Mouse (Mus musculus) liver, embryonic 12.5 days (tissue): ENCODE measurements at regions not wholly inside any gene's neighbourhood (a gene's known extent, or its start where the extent isn't known, plus 50 kb on each side); places are given as distances from the start of the nearest gene placed in this dataset.

Source experiments
- ATAC-seq: fragments of 200-750 bp; cut with Nextera tagmentation; 2 replicates; pipeline ENCODE4 v1.8.0; 2017; ENCODE audit warnings: moderate number of reproducible peaks, mild to moderate bottlenecking, moderate library complexity
- H3K27ac ChIP-seq: fragments of 300-500 bp; sonication (generic); 2 replicates; pipeline ENCODE4 v1.5.1; 2016; ENCODE audit warnings: mild to moderate bottlenecking
- H3K27me3 ChIP-seq: fragments of 300-500 bp; sonication (generic); replicated peaks from 2 replicates; pipeline ENCODE4 v1.6.1; 2016; ENCODE audit warnings: mild to moderate bottlenecking, moderate library complexity
- H3K36me3 ChIP-seq: fragments of 300-500 bp; sonication (generic); 2 replicates; pipeline ENCODE4 v1.6.1; 2016; ENCODE audit warnings: mild to moderate bottlenecking, moderate library complexity
- H3K4me1 ChIP-seq: fragments of 300-500 bp; sonication (generic); 2 replicates; pipeline ENCODE4 v1.6.1; 2016
- H3K4me2 ChIP-seq: fragments of 300-500 bp; sonication (generic); 2 replicates; pipeline ENCODE4 v1.6.1; 2016; ENCODE audit warnings: mild to moderate bottlenecking, moderate library complexity
- H3K4me3 ChIP-seq: fragments of 300-500 bp; sonication (generic); 2 replicates; pipeline ENCODE4 v1.5.1; 2016; ENCODE audit warnings: mild to moderate bottlenecking, moderate library complexity
- H3K9ac ChIP-seq: fragments of 300-500 bp; sonication (generic); 2 replicates; pipeline ENCODE4 v1.6.1; 2016; ENCODE audit warnings: mild to moderate bottlenecking, moderate library complexity
- H3K9me3 ChIP-seq: fragments of 300-500 bp; sonication (generic); replicated peaks from 2 replicates; pipeline ENCODE4 v1.6.1; 2016; ENCODE audit warnings: mild to moderate bottlenecking, moderate library complexity
- WGBS: fragments of 180-500 bp; shearing (Covaris S2); methylation state at CpG from one replicate; pipeline ENCODE4 v1.1.7; 2016; ENCODE audit not compliant: insufficient replicate concordance; 5-methylcytosine and 5-hydroxymethylcytosine counted together

GRCm38 (mm10) chr9:118354911-118355310 is 123.1 kb upstream of the Eomes start:
- H3K4me2 ChIP-seq, result no peak overlapping the region
- no peaks in the 10 kb centered on the region for H3K9me3 ChIP-seq
- H3K9ac ChIP-seq, result no peak overlapping the region
- no peaks in the 10 kb centered on the region for H3K4me1 ChIP-seq
- no peaks in the 10 kb centered on the region for H3K27me3 ChIP-seq
- ATAC-seq, result no peak
- 76% methylated on average over 10 of the region's 10 CpGs for WGBS
- H3K36me3 ChIP-seq, result no peaks in the 10 kb centered on the region
- H3K4me3 ChIP-seq, result no peak overlapping the region
- H3K27ac ChIP-seq, result no peak overlapping the region

GRCm38 (mm10) chr9:118357406-118357805 is 120.6 kb upstream of the Eomes start:
- Histone ChIP-seq H3K4me2 (no peak overlapping the region), H3K27ac (no peak overlapping the region), H3K9me3 (no peaks in the 10 kb centered on the region), H3K27me3 (no peaks in the 10 kb centered on the region), H3K4me3 (no peak overlapping the region), H3K9ac (no peak overlapping the region), H3K36me3 (no peaks in the 10 kb centered on the region), H3K4me1 (no peaks in the 10 kb centered on the region)
- ATAC-seq, result no peak
- WGBS, result 81% methylated on average over 8 of the region's 8 CpGs

GRCm38 (mm10) chr9:118363929-118364328 is 114.1 kb upstream of the Eomes start:
- Histone ChIP-seq H3K9ac (no peak overlapping the region), H3K27me3 (no peaks in the 10 kb centered on the region), H3K27ac (no peak overlapping the region), H3K36me3 (no peaks in the 10 kb centered on the region), H3K4me1 (no peaks in the 10 kb centered on the region), H3K4me3 (no peak overlapping the region), H3K9me3 (no peaks in the 10 kb centered on the region), H3K4me2 (no peak overlapping the region)
- no peak for ATAC-seq
- 78% methylated on average over 2 of the region's 2 CpGs for WGBS

GRCm38 (mm10) chr9:118365431-118365830 is 112.6 kb upstream of the Eomes start:
- no peak overlapping the region for H3K9ac ChIP-seq
- no peak overlapping the region for H3K4me2 ChIP-seq
- H3K36me3 ChIP-seq, result no peaks in the 10 kb centered on the region
- WGBS, result 62% methylated on average over 9 of the region's 9 CpGs
- no peaks in the 10 kb centered on the region for H3K27me3 ChIP-seq
- H3K4me1 ChIP-seq, result no peaks in the 10 kb centered on the region
- no peak for ATAC-seq
- no peaks in the 10 kb centered on the region for H3K9me3 ChIP-seq
- no peak overlapping the region for H3K27ac ChIP-seq
- no peak overlapping the region for H3K4me3 ChIP-seq

GRCm38 (mm10) chr9:118367314-118367713 is 110.7 kb upstream of the Eomes start:
- Histone ChIP-seq H3K9ac (no peak overlapping the region), H3K4me2 (no peak overlapping the region), H3K4me3 (no peak overlapping the region), H3K27ac (no peak overlapping the region), H3K9me3 (no peaks in the 10 kb centered on the region), H3K36me3 (no peaks in the 10 kb centered on the region), H3K27me3 (no peaks in the 10 kb centered on the region), H3K4me1 (no peaks in the 10 kb centered on the region)
- WGBS, result 30% methylated on average over 4 of the region's 4 CpGs
- no peak for ATAC-seq

GRCm38 (mm10) chr9:118370581-118370980 is 107.4 kb upstream of the Eomes start:
- no peaks in the 10 kb centered on the region for H3K4me1 ChIP-seq
- no peak overlapping the region for H3K27ac ChIP-seq
- H3K36me3 ChIP-seq, result no peaks in the 10 kb centered on the region
- H3K4me2 ChIP-seq, result no peak overlapping the region
- WGBS, result 69% methylated on average over 6 of the region's 6 CpGs
- H3K9me3 ChIP-seq, result no peaks in the 10 kb centered on the region
- H3K27me3 ChIP-seq, result no peaks in the 10 kb centered on the region
- H3K4me3 ChIP-seq, result no peak overlapping the region
- no peak for ATAC-seq
- H3K9ac ChIP-seq, result no peak overlapping the region

GRCm38 (mm10) chr9:118374680-118375079 is 103.3 kb upstream of the Eomes start:
- 68% methylated on average over 5 of the region's 5 CpGs for WGBS
- H3K4me3 ChIP-seq, result no peak overlapping the region

GRCm38 (mm10) chr9:118379055-118379454 is 99.0 kb upstream of the Eomes start:
- Histone ChIP-seq H3K4me2 (no peak overlapping the region), H3K9ac (no peak overlapping the region), H3K9me3 (no peaks in the 10 kb centered on the region), H3K4me3 (no peak overlapping the region), H3K36me3 (no peaks in the 10 kb centered on the region), H3K4me1 (no peaks in the 10 kb centered on the region), H3K27me3 (no peaks in the 10 kb centered on the region), H3K27ac (no peak overlapping the region)
- WGBS, result 17% methylated on average over 6 of the region's 6 CpGs
- no peak for ATAC-seq

More at GRCm38 (mm10) chr9:118374680-118375079, 103.3 kb upstream of the Eomes start:
- no peaks in the 10 kb centered on the region for H3K27me3 ChIP-seq
- H3K4me2 ChIP-seq, result no peak overlapping the region
- H3K36me3 ChIP-seq, result no peaks in the 10 kb centered on the region
- no peaks in the 10 kb centered on the region for H3K4me1 ChIP-seq
- H3K9ac ChIP-seq, result no peak overlapping the region
- H3K27ac ChIP-seq, result no peak overlapping the region
- no peaks in the 10 kb centered on the region for H3K9me3 ChIP-seq
- no peak for ATAC-seq

GRCm38 (mm10) chr9:118382532-118382931 is 95.5 kb upstream of the Eomes start:
- 68% methylated on average over 3 of the region's 3 CpGs for WGBS
- no peak overlapping the region for H3K4me2 ChIP-seq
- H3K4me3 ChIP-seq, result no peak overlapping the region
- H3K4me1 ChIP-seq, result no peaks in the 10 kb centered on the region
- no peak overlapping the region for H3K27ac ChIP-seq
- no peaks in the 10 kb centered on the region for H3K9me3 ChIP-seq
- no peak overlapping the region for H3K9ac ChIP-seq
- H3K27me3 ChIP-seq, result peaks cover 4% of the 10 kb centered on the region
- ATAC-seq, result no peak
- H3K36me3 ChIP-seq, result no peaks in the 10 kb centered on the region

GRCm38 (mm10) chr9:118384610-118385009 is 93.4 kb upstream of the Eomes start:
- Histone ChIP-seq H3K27me3 (peaks cover 25% of the 10 kb centered on the region), H3K4me2 (no peak overlapping the region), H3K36me3 (no peaks in the 10 kb centered on the region), H3K9me3 (no peaks in the 10 kb centered on the region), H3K4me3 (no peak overlapping the region), H3K4me1 (no peaks in the 10 kb centered on the region), H3K27ac (no peak overlapping the region), H3K9ac (no peak overlapping the region)
- no peak for ATAC-seq
- WGBS, result 6% methylated on average over 2 of the region's 2 CpGs

GRCm38 (mm10) chr9:118387631-118388030 is 90.4 kb upstream of the Eomes start:
- H3K36me3 ChIP-seq, result no peaks in the 10 kb centered on the region
- H3K4me1 ChIP-seq, result no peaks in the 10 kb centered on the region
- H3K4me2 ChIP-seq, result no peak overlapping the region
- no peak overlapping the region for H3K9ac ChIP-seq
- H3K27ac ChIP-seq, result no peak overlapping the region
- H3K4me3 ChIP-seq, result no peak overlapping the region
- WGBS, result 29% methylated on average over 8 of the region's 8 CpGs
- ATAC-seq, result no peak
- H3K27me3 ChIP-seq, result peaks cover 44% of the 10 kb centered on the region
- H3K9me3 ChIP-seq, result no peaks in the 10 kb centered on the region

- WGBS, result 9% methylated on average over 27 of the region's 27 CpGs
These were observed 88.3 kb upstream of the Eomes start for GRCm38 (mm10) chr9:118389481-118390334.

GRCm38 (mm10) chr9:118390679-118391078 is 87.3 kb upstream of the Eomes start:
- Histone ChIP-seq H3K36me3 (no peaks in the 10 kb centered on the region), H3K27me3 (peaks cover 44% of the 10 kb centered on the region), H3K4me2 (no peak overlapping the region), H3K27ac (no peak overlapping the region), H3K4me1 (no peaks in the 10 kb centered on the region), H3K9me3 (no peaks in the 10 kb centered on the region), H3K4me3 (no peak overlapping the region), H3K9ac (no peak overlapping the region)
- no peak for ATAC-seq
- WGBS, result 47% methylated on average over 3 of the region's 3 CpGs

More at GRCm38 (mm10) chr9:118389481-118390334, 88.3 kb upstream of the Eomes start:
- no peaks in the 10 kb centered on the region for H3K9me3 ChIP-seq
- no peak overlapping the region for H3K4me3 ChIP-seq
- no peak overlapping the region for H3K27ac ChIP-seq
- H3K36me3 ChIP-seq, result no peaks in the 10 kb centered on the region
- H3K27me3 ChIP-seq, result peaks cover 44% of the 10 kb centered on the region
- no peak overlapping the region for H3K9ac ChIP-seq
- ATAC-seq, result no peak
- peak overlapping the region; percentile 46 for H3K4me2 ChIP-seq
- no peaks in the 10 kb centered on the region for H3K4me1 ChIP-seq
